Mouse (Mus musculus) right cerebral cortex, postnatal 36 days (tissue): ENCODE measurements around the gene C1ra.
"Not testable (repeated sequence)": the region's sequence is repeated elsewhere in the genome, so short reads cannot be mapped to it uniquely, and the experiment has no call there.

Source experiments
- DNase-seq, 2 experiments: peaks; one replicate each; pipeline ENCODE4 v3.0.0; 2022; ENCODE audit warnings: low spot score in 2 of 2, mixed read lengths in 1 of 2

Gene C1ra

DNA sequence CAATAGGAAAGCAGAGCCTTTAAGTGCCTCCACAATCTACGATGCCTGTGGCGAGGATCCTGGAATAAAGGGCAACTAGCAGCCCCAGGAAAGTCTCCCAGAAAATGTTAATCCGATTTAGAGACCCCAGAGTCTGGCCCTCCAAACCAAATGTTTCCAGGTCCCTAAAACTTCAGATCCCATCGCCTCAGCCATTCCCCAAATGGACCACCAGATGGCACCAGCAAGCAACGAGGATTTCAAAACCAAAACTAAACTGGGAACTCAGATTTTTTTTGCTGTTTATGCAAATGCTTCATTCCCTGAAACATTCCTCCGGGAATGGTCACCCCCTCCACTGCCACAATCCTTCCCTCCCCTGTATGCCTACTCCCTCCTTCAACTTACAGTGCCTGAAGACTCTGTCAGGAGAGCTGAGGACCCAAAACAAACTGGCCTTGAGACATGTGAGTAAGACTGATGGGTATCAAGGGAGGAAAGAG, at the start of gene C1ra:
C1ra (plus strand) TSS at position 51 of the 482 bp plus-strand sequence.
- DNase-seq = peak in 1 of 2 experiments; percentile 16

DNA sequence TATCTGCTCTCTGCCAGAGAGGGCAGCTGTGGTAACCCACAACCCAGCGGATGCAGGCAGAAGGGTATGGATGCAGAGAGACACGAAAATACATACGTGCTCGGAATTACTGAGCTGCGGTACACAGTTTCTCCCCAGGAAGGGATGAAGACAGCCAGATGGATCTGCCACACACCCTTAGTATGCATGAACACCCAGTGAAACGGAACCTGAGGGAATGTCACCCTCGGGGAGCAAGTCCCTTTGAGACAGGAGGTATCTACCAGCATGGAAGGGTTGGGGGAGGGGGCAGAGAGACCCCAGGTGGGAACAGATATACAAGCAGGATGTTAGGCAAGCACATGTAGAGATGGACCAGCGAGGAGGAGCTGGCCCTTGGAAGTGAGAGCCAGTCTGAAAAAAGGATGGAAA, 48.3 kb upstream of the C1ra start:
- DNase-seq = peak in 1 of 2 experiments; percentile 28

DNA sequence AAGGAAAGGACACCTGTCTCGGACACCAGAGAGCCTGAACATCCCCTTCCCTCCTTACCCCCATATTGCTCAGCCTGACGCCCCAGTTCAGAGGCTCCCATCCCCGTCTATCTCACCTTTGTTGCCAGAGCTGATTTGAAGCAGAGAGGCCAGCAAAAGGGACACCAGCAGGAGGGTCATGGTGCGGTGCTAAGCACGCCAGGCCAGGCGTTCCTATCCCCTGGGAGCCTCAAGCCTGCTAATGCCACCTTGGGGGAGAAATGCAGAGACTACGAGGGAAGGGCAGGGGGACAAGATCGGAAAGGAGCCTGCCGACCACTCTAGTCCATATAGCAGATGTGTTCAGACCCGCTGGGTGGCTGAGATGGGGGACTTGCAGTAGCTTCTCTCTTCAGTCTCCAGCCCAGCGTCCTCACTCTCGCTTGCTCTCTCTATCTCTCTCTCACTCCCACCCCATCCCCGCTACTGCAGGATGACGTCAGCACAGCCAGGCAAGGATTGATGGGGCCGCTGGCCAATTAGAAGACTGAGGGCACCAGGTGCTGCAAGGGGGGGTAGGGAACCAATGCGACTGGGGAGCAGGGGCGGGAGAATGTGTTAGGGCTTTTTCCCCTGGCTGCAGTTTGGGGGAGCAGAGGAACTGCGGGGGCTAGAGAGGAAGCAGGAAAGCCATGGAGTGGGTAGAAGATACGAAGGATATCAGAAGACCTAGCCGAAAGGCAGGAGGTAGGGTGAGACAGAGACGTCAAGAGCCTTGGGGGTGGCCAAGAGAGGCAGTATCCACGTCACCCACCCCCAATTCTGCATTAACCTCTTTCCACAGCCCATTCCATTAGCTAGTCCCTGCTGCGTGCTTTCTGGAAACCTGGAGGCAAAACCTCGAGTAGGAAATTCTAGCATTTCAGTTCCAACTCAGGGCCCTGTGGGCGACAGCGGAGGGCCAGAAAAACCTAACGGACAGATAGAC, 47.6 kb upstream of the C1ra start, which contains the start of gene Clstn3:
Clstn3 (minus strand) TSS at position 490 of the 967 bp plus-strand sequence.
- peak; percentile 88 to 91 for DNase-seq

DNA sequence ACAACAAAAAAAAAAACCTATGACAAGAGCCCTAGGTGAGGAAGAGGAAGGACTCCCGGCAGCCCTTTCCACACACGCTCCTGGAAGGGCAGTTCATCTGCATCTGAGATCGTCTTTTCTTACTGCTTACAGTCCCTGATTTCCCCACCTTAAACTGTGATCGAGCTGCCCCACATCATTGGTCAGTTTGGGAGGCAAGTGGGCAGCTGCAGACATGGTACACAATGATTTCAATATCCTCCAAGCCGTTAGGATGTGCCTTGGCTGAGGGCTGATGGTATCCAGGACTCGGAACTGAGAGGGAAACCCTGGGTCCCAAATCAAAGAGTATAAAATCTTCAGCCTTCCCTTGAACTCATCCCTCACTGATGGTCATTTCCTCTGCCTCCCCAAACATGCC, 46.9 kb upstream of the C1ra start:
- DNase-seq = no peak

DNA sequence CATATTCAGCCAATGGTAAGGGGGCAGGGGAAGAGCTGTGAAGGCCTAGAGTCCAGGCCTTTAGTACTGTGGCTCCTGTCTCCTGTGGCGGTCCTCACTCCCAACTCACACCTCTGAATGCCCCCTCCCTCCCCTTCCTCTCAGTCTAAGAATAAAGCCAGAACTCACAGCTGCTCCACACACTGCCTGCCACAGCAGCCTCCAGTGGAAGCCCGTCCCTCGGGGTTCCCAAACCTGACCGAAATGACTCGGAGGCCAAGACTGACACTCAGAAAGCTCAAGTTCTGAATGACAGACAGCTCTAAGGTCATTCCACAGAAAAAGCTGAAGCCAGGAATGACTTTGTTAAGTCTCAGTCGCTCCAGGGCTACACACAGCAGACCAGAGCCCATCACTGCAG, 46.5 kb upstream of the C1ra start:
- DNase-seq = no peak

DNA sequence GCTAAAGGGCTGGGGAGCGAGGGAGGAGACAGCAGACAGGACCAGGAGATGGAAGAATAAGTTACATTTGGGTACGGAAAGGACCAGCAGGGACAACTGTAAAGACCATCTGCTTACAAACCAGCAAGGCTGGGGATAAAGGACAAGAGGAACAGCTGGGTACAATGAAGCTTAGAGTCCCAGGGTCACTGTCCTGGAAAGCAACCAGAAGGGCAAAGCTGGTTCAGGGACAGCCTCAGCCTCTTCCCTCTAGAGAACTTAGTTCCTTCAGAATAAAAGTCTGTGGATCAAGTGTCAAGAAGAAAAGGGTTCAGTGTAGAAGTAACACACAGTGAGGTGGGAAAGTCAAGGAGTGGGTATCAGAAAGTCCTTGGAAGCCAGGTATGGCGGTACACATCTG, 41.1 kb upstream of the C1ra start:
- no peak for DNase-seq

DNA sequence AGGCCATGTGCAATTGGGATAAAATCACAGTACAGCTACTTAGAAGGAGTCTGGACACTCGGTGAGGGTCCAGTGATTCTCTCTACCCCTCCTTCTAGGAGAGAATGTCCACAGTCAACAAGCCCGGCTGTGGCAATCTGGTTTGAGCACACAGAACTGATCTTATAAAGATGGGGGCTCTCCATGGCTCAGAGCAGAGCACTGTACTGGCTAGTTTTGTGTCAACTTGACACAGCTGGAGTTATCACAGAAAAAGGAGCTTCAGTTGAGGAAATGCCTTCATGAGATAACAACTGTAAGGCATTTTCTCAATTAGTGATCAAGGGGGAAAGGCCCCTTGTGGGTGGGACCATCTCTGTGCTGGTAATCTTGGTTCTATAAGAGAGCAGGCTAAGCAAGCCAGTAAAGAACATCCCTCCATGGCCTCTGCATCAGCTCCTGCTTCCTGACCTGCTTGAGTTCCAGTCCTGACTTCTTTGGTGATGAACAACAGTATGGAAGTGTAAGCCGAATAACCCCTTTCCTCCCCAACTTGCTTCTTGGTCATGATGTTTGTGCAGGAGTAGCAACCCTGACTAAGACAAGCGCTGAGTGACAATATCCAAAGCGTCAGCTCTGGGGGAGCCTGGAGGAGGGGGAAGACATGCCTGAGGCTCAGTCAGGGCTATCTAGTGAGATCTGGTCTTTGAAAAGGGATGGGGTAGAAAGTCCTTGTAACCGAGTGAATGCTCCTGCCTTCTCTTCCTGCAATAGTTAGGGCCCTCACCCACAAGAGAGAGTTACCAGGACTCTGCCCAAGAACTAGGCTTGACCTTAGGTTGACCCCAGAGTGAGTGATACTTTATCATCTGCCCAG, 40.2 kb upstream of the C1ra start:
- DNase-seq = not testable (repeated sequence)

DNA sequence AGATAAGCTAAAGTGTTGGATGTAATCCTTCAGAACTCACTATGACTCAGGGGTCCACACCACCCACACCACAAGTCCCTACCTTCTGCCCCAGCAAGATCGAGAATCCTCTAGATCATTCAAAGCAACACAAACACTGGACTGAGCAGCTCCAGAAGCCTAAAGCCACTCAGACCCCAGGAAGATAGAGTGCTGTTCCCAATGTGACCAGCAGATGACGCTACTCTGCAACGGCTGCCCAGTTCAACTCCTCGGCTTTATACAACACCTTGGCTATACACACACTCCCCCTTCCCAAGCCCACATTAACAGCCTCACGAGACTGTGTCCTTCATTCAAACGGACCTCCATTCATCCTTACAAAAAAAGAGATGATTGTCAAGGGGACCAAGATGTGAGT, 39.4 kb upstream of the C1ra start:
- no peak for DNase-seq

DNA sequence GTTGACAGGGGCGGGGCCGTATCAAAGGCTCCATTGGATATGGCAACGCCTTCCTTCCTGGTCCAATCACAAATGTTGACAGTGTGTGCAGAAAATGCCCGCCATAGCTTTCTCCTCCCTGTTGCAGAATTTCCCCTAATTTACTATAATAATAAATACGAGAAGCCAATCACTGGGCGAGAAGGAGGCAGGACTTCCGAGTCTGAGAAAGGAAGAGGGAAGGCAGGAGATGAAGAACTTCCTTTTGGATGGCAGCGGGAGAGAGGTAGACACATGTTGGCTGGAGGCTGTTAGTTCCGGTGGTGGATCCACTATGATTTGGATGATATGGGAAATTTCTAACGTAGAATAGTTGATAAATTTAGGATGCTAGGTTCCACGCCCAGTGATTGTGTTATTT, 37.6 kb upstream of the C1ra start:
- DNase-seq = no peak

DNA sequence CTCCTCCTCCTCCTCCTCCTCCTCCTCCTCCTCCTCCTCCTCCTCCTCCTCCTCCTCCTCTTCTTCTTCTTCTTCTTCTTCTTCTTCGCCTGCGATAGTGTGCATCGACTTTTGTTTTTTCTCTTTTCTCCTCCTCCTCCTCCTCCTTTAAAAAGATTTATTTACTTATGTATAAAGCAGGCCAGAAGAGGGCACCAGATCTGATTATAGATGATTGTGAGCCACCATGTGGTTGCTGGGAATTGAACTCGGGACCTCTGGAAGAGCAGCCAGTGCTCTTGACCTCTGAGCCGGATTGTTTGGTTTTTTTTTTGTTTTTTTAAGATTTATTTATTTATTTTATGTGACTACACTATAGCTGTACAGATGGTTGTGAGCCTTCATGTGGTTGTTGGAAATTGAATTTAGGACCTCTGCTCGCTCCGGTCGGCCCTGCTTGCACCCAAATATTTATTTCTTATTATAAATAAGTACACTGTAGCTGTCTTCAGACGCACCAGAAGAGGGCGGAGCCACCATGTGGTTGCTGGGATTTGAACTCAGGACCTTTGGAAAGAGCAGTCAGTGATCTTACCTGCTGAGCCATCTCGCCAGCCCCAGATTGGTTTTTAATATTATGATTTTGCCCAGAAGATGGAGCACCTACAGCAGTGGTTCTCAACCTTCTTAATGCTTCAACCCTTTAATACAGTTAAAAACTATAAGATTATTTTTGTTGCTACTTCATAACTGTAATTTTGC, 36.7 kb upstream of the C1ra start:
- DNase-seq = not testable (repeated sequence)

DNA sequence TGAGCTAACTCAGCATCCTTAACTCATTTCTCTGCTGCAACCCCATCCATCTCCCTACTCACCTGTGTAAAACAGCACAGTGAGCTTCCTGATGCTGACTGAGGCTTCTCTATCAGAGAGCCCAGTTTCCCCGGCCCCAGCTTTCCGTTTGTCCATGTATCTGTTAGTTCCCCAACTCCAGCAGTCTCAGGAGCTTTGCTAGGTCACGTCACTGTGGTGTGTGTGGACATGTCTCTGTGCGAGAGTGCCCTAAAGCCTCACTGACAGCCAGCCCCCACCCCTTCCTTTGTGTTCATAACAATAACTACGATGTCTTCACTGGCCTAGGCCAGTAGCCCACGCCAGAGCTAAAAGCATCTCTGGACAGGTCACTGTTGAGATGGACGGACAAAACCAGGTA, 36.0 kb upstream of the C1ra start:
- DNase-seq = no peak

DNA sequence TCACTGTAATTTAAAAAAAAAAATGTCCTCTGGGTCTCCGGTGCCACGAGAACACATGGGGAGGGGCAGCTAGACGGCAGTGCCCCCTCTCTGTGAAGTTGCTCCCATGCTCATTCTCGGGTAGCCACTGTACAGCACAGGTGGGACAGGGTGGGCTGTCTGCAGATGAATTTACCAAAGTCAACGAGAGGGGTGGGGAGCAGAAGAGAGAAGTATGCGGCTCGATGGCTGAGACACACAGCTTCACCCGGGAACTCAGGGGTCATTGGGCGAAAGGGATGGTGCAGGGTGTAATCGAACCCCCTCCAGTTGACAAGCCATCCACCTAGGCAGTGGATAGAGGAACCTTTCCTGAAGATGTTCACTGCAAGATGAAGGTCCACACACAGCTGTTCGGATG, 35.4 kb upstream of the C1ra start:
- DNase-seq = no peak

DNA sequence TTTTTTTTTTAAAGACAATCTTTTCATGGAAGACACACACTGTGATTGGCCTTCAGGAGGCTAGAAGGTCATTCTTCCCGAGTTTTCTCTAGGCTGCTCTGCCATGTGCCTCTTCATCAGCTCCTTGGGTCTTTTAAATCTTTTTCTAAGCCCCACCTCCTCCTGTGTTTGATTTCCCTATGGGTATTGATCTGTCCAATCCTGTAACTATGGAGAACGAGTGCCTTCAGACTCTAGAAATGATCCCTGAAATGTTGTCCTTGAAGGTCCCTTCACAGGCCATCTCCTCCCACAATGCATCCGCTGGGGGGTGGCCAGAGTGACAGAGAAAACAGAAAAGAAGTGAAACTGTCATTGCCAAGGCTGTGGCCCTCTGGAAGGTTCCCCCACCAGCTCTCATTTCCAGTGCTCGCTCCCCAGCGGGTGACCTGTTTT, 35.0 kb upstream of the C1ra start:
- no peak for DNase-seq

DNA sequence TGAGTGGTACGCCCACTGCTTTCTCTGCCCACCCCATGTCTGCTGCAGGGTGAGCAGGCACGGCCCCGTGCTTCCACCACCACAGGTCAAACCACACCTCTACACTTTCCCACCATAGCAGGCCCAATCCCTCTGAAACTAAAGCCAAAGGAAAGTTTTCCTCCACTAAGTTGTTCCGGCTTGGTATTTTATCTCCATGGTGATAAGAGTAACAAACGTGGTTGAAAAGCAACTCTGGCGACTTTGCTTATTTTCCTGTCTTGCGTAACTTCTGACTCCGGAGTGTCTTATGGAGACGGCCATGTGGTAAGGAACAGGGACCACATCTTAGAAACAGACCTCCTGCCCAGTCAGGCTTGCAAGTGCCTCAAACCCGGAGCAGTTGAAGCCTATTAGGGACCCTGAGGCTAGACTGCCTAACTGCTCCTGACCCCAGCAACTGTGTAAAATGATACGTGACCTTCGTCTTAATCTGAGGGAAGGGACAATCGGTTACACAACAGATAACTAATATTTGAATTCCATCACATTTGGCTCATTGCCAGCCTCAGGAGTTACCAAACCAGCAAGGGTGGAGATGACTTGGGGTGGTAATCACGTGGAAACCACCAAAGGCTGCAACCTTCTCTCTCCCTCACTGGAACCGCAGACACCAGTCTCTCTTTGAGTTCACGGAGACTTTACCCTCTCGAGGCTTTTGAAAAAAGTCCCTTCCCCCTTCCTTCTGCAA, 34.1 kb upstream of the C1ra start:
- DNase-seq = no peak

DNA sequence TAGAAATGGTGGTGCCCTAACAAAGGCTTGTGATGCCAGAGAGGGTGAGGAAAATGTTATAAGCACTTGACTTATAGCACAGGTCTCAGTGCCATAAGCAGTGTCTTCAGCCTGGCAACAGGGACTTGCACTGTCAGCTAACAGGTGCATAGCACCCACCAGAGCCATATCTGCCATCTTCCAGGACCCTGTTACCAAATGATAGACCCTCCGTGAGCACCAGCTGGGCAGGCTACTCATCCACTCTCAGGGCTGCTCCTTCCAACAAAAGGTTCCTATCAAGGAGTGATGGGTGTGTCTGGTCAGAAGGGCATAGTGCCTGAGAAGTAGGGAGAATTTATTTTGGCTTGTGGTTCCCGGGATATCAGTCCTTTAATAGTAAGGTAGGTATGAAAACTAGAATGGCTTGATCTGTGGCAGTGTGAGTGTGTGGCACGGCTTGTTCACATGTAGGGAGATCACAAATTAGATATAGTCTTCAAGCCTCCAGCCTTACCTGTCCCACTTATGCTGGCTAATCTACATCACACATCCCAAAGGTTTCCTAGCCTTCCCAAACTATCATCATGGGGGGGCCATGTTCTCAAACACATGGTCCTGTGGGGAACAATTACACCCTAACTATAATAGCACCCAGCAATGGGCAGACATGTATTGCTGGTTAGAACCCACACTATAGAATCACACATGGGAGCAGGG, 33.2 kb upstream of the C1ra start:
- DNase-seq = no peak

DNA sequence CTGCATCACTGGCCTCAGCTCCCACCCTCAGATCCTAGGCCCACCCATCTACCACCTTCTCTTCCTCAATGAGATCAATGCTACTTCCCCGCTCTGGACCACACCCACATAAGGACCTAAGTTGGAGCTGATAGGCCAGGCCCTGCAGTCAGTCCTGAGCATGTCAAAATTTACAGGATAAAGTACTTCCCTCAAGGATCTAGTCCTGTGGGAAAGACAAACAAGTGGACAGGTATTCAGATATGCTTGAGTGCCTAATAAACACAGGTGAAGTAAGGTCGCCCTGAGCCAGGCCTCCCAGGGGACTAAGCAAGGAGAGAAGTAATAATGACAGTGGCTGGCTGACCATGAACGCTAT, 32.7 kb upstream of the C1ra start:
- DNase-seq = no peak

DNA sequence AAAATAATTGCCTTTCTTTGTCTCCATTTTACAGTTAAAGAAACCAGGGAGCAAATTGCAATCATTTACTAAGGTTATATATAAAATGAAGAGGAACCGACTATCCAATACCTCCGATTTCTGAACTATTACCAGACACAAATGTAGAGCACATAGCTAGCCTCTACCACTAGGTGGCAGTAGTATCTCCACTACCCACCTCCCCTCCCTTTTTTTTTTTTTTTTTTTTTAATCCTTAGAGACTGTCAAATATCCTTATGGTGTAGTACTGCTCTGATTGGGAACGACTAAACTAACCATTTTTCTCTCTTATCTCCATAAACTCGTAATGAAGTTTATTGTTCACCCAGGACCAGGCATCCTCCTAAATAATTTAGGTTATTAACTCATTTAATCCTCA, 31.9 kb upstream of the C1ra start:
- no peak for DNase-seq

DNA sequence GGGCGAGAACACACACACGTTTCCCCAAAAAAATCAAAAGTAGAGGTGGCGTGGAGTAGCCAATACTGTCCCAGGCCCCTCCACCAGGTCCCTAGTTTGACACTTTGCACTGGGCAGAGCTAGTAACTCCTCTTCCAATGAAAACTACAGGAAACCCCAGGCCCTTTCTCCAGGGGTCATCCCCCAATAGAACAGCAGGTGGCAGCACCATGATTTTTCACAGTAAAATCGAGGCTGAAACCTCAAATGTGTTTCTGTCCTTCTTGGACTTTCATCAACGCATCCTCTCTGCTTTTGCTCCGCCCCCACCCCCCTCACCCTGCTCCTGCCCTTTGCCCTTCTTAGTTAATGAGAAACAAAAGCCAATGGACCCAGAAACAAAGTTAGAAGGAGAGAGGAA, 30.6 kb upstream of the C1ra start:
- DNase-seq = no peak

DNA sequence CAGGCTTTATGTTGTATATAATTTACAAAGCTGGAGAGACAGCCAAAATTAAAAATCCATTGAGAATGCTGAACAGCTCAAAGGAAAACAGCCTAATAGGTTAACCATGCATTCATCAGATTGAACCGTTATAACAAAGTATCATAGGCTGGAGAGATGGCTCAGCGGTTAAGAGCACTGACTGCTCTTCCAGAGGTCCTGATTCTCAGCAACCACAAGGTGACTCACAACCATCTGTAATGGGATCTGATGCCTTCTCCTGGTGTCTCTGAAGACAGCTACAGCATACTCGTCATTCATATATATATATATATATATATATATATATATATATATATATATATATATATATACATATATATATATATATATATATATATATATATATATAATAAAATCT, 28.4 kb upstream of the C1ra start:
- not testable (repeated sequence) for DNase-seq

DNA sequence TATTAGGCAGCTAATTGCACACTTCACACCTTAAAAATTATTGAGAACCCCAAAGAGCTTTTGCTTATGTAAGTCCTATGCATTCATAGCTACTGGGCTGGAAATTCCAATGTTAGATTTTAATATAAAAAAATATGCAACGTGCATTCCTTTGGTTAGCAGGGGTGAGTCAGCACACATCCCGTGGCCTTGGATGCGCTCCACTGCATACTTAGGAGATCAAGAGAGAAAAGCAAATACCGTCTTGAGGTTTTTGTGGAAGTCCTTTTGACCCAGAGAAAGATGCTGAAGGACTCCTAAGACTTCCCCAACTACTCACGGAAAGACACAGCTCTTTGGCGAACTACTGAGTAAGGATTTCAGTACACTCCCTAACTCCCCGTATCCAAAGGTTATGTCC, 27.4 kb upstream of the C1ra start:
- no peak for DNase-seq
